Mouse (Mus musculus): ENCODE data around the gene Mrtfb. TPM values are rescaled to one million over a fixed set of nuclear protein-coding genes. Genes with fewer than 3 reads are reported as not detected.

The Mrtfb gene
- polyA plus RNA-seq, 1 experiment: 17.2 TPM

DNA sequence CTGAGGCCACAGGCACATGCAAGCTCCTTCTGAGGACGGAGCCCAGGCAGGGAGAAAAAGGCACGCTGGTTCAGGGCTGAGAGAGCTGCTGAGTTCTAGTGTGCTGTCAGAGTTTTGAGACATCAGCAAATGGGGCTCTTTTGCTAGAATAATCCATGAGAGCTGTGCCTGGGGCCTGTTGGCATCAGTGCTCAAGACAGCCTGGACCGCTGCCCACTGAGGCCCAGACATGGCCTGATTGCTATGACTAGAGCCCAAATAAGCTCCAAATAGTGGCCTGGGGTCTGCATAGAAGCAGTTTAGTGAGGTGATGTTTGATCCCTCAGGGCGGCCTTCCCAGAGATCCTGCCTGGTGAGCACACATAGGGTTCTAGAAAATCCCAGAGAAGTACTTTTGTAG lies 195.7 kb downstream of the Mrtfb start:
- Histone ChIP-seq H3K27ac (ENCODE audit: insufficient read depth, low read depth, low read length) (no peak overlapping the region), H3K4me1 (ENCODE audit: control insufficient read depth, insufficient read depth, low read length) (no peaks in the 10 kb centered on the region), H3K4me3 (ENCODE audit: insufficient read depth, low read length) (no peak overlapping the region)
- no peak for TF ChIP-seq CTCF (IDR thresholded peaks at IDR 0.05; ENCODE audit: low read depth, low read length)
- no peak for TF ChIP-seq POLR2A (IDR thresholded peaks at IDR 0.05; ENCODE audit: borderline replicate concordance, low read depth, low read length)

DNA sequence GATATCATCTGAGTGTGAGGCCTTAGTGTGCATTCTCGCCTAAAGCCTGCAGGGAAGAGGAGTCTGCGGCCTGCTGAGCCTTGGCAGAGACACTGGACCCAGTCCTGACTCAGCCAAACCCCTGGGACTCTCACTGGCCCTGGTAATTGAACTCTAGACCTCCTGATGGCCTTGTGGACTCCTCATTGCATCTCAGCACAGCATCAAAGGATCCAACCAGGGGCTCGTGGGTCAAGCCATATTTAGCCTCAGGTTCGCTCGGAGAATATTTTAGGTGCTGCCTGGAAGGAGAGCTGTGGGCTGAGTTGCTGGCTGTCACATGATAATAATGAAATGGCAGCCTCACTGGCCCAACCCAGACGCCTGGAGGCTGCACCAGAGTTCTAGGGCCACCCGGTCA lies 196.4 kb downstream of the Mrtfb start:
- Histone ChIP-seq H3K27ac (ENCODE audit: insufficient read depth, low read depth, low read length) (no peak overlapping the region), H3K4me1 (ENCODE audit: control insufficient read depth, insufficient read depth, low read length) (no peaks in the 10 kb centered on the region), H3K4me3 (ENCODE audit: insufficient read depth, low read length) (no peak overlapping the region)
- no peak for TF ChIP-seq CTCF (IDR thresholded peaks at IDR 0.05; ENCODE audit: low read depth, low read length)
- TF ChIP-seq POLR2A (IDR thresholded peaks at IDR 0.05; ENCODE audit: borderline replicate concordance, low read depth, low read length): no peak

GRCm38 (mm10) chr16:13454026-13454600 lies 197.8 kb downstream of the Mrtfb start:
- TF ChIP-seq CTCF (IDR thresholded peaks at IDR 0.05; ENCODE audit: low read depth, low read length) (no peak), POLR2A (IDR thresholded peaks at IDR 0.05; ENCODE audit: borderline replicate concordance, low read depth, low read length) (no peak)
- Histone ChIP-seq H3K4me1 (ENCODE audit: control insufficient read depth, insufficient read depth, low read length) (no peaks in the 10 kb centered on the region), H3K27ac (ENCODE audit: insufficient read depth, low read depth, low read length) (no peak overlapping the region), H3K4me3 (ENCODE audit: insufficient read depth, low read length) (no peak overlapping the region)

- H3K4me3 ChIP-seq (ENCODE audit: insufficient read depth, low read length): no peak overlapping the region
- no peaks in the 10 kb centered on the region for H3K4me1 ChIP-seq (ENCODE audit: control insufficient read depth, insufficient read depth, low read length)
- H3K27ac ChIP-seq (ENCODE audit: insufficient read depth, low read depth, low read length): no peak overlapping the region
- TF ChIP-seq POLR2A (IDR thresholded peaks at IDR 0.05; ENCODE audit: borderline replicate concordance, low read depth, low read length) (no peak), CTCF (IDR thresholded peaks at IDR 0.05; ENCODE audit: low read depth, low read length) (no peak)
These were observed 199.3 kb downstream of the Mrtfb start for GRCm38 (mm10) chr16:13455560-13455959.

DNA sequence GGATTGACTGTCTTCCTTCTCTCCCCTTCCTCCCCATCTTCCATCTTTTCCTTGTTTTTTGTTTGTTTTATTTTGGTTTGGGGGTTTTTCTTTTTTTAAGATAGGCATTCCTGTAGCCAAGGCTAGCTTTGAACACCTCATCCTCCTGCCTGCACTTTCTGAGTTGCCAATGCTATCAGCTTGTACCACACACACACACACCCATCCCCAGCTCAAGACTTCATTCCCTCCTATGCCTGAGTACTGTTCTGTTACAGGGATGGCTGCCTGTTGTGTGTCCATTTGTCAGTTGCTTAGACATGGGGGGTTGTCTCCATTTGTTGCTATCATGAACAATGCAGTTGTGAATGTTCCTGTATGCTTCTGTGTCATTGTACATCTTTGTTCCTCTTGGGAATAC lies 202.3 kb downstream of the Mrtfb start:
- H3K27ac ChIP-seq (ENCODE audit: insufficient read depth, low read depth, low read length): no peak overlapping the region
- no peaks in the 10 kb centered on the region for H3K4me1 ChIP-seq (ENCODE audit: control insufficient read depth, insufficient read depth, low read length)
- no peak overlapping the region for H3K4me3 ChIP-seq (ENCODE audit: insufficient read depth, low read length)
- TF ChIP-seq POLR2A (IDR thresholded peaks at IDR 0.05; ENCODE audit: borderline replicate concordance, low read depth, low read length): no peak
- no peak for TF ChIP-seq CTCF (IDR thresholded peaks at IDR 0.05; ENCODE audit: low read depth, low read length)

- H3K4me3 ChIP-seq (ENCODE audit: insufficient read depth, low read length): no peak overlapping the region
- TF ChIP-seq POLR2A (IDR thresholded peaks at IDR 0.05; ENCODE audit: borderline replicate concordance, low read depth, low read length) (no peak), CTCF (IDR thresholded peaks at IDR 0.05; ENCODE audit: low read depth, low read length) (no peak)
- H3K4me1 ChIP-seq (ENCODE audit: control insufficient read depth, insufficient read depth, low read length): no peaks in the 10 kb centered on the region
- no peak overlapping the region for H3K27ac ChIP-seq (ENCODE audit: insufficient read depth, low read depth, low read length)
These were observed 203.8 kb downstream of the Mrtfb start for GRCm38 (mm10) chr16:13460071-13460470.

- H3K4me1 ChIP-seq (ENCODE audit: control insufficient read depth, insufficient read depth, low read length): no peaks in the 10 kb centered on the region
- TF ChIP-seq CTCF (IDR thresholded peaks at IDR 0.05; ENCODE audit: low read depth, low read length) (no peak), POLR2A (IDR thresholded peaks at IDR 0.05; ENCODE audit: borderline replicate concordance, low read depth, low read length) (no peak)
- no peak overlapping the region for H3K27ac ChIP-seq (ENCODE audit: insufficient read depth, low read depth, low read length)
- H3K4me3 ChIP-seq (ENCODE audit: insufficient read depth, low read length): no peak overlapping the region
These were observed 204.6 kb downstream of the Mrtfb start for GRCm38 (mm10) chr16:13460777-13461408.

GRCm38 (mm10) chr16:13464662-13465061 lies 208.4 kb downstream of the Mrtfb start:
- Histone ChIP-seq H3K4me3 (ENCODE audit: insufficient read depth, low read length) (no peak overlapping the region), H3K4me1 (ENCODE audit: control insufficient read depth, insufficient read depth, low read length) (no peaks in the 10 kb centered on the region), H3K27ac (ENCODE audit: insufficient read depth, low read depth, low read length) (no peak overlapping the region)
- TF ChIP-seq POLR2A (IDR thresholded peaks at IDR 0.05; ENCODE audit: borderline replicate concordance, low read depth, low read length) (no peak), CTCF (IDR thresholded peaks at IDR 0.05; ENCODE audit: low read depth, low read length) (no peak)

Other genes starting within 250 kb of the Mrtfb start
- 11.5 and 11.8 TPM in 2 replicates for gene Ercc4, start 146.8 kb upstream of the Mrtfb start, polyA plus RNA-seq (2012; ENCODE audit: insufficient read depth, insufficient read length, missing spikeins)

All from bone marrow macrophage, adult 2 months (primary cell).